ENCODE assay signal across 12 mouse cellular contexts in the genomic region with DNA sequence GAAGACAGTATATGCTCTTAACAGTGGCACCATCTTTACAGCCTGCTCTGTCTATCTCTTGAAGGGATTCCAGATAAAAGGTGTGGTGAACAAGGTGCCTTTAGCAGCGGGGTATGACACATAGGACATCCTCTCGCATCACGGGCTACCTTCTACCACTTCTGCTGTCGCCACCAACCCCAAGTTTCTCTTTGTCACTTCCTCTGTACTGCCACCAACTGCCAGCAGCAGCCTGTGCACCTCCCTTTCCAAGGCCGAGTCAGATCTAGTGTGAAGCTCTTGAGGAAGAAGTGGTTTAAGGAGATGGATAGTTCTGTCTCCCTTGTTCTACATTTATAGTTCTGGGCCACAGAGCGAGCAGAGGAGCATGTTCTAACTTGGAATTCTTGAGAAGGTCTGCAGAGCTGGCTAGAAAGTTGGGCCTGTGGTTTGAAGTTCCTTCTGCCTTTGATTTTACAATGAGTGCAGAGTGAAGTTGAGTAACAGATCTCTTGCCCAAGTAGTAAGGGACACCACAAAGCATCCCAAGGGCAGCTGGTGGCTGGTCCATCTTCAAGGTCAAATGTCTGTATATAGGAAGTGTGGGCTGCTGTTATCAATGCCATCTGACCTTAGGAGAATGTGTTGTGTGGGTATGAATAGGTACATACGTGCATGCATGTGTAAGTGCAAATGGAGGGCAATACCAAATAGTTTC. TPM values are rescaled to one million over a fixed set of nuclear protein-coding genes. Genes with fewer than 3 reads are reported as not detected.
DNase-seq lines count a peak whose midpoint lies in the region; ATAC-seq and TF ChIP-seq lines count a peak whose summit lies in the region.
"Had no signal": no experiment of that assay in that cellular context is flagged by ENCODE, and none has a peak within 500 bp of the region (broad histone marks: within the 10 kb centered on the region; RNA-seq: fewer than 3 reads in every experiment).

No protein-coding gene starts in this region.

- no peak overlapping the region for H3K9ac ChIP-seq in liver, embryonic 16.5 days (ENCODE audit: low read depth, low read length)
- H3K9ac ChIP-seq: limb, embryonic 13.5 days; neural tube, embryonic 12.5 days had no signal

- no peaks in the 10 kb centered on the region for H3K36me3 ChIP-seq in G1E (replicated peaks)
- H3K36me3 ChIP-seq in liver, embryonic 16.5 days (ENCODE audit: control insufficient read depth, insufficient read depth) = no peaks in the 10 kb centered on the region
- no peaks in the 10 kb centered on the region for H3K36me3 ChIP-seq in spleen, adult 2 months (ENCODE audit: control insufficient read depth, insufficient read depth, low read length)
- H3K36me3 ChIP-seq: limb, embryonic 13.5 days; neural tube, embryonic 12.5 days had no signal

- H3K4me1 ChIP-seq in G1E (ENCODE audit: insufficient read depth, low read depth, low read length) = peaks cover 4% of the 10 kb centered on the region
- no peaks in the 10 kb centered on the region; the same call in 1 of the 2 replicates for H3K4me1 ChIP-seq in liver, embryonic 16.5 days (ENCODE audit: control insufficient read depth, low read depth, low read length)
- peaks cover 2% of the 10 kb centered on the region; the same call in 1 of the 2 replicates for H3K4me1 ChIP-seq in spleen, adult 2 months (ENCODE audit: control insufficient read depth, insufficient read depth, insufficient read length)
- H3K4me1 ChIP-seq: limb, embryonic 13.5 days; neural tube, embryonic 12.5 days had no signal

- ATAC-seq in G1E (ENCODE audit: extremely low read depth, insufficient number of reproducible peaks, low FRiP score, poor library complexity, severe bottlenecking) = 0 out of 2 replicates have a peak, but pooled peaks have one; percentile 28
- ATAC-seq in liver, embryonic 16.5 days (ENCODE audit: low read depth) = peak; percentile 61

- TF ChIP-seq POLR2A in spleen, adult 2 months (IDR thresholded peaks at IDR 0.05; ENCODE audit: low read depth, low read length) = no peak

- 25% methylated on average over 7 of the region's 7 CpGs for whole genome bisulfite sequencing in liver, embryonic 16.5 days (ENCODE audit: insufficient replicate concordance)
- 18% methylated on average over 7 of the region's 7 CpGs for WGBS in spleen, adult 2 months

- H3K4me2 ChIP-seq in liver, embryonic 16.5 days (ENCODE audit: low read depth, low read length) = no peak overlapping the region
- H3K4me2 ChIP-seq: limb, embryonic 13.5 days; neural tube, embryonic 12.5 days had no signal

- peaks cover 26% of the 10 kb centered on the region for H3K27me3 ChIP-seq in G1E (ENCODE audit: insufficient read depth, low read length)
- H3K27me3 ChIP-seq in liver, embryonic 16.5 days (ENCODE audit: control insufficient read depth, insufficient read depth, low read depth, low read length) = no peaks in the 10 kb centered on the region
- no peaks in the 10 kb centered on the region for H3K27me3 ChIP-seq in spleen, adult 2 months (ENCODE audit: control insufficient read depth, insufficient read depth, low read length)
- H3K27me3 ChIP-seq: limb, embryonic 13.5 days; neural tube, embryonic 12.5 days had no signal

- H3K27ac ChIP-seq in liver, embryonic 16.5 days (ENCODE audit: low read length) = peak overlapping the region; percentile 48
- H3K27ac ChIP-seq in spleen, adult 2 months (ENCODE audit: insufficient read depth, low read length) = no peak overlapping the region
- H3K27ac ChIP-seq: gastrocnemius, adult 2 months; limb, embryonic 13.5 days; neural tube, embryonic 12.5 days had no signal

- DNase-seq in 416B (ENCODE audit: low read depth) (peak; percentile 96), G1E (ENCODE audit: low spot score) (no peak)
- DNase-seq in spleen, adult 2 months (ENCODE audit: low read depth in 1 of 2, low spot score in 2 of 2) = peak; percentile 32 to 50
- DNase-seq in adrenal gland, adult 2 months = no peak
- no peak for DNase-seq in embryo, embryonic 10 days (ENCODE audit: low spot score)
- no peak for DNase-seq in cerebellum, postnatal 25 days
- no peak for DNase-seq in kidney, adult 18-20 months
- DNase-seq: gastrocnemius, adult 2 months; right cerebral cortex, adult 18-20 months had no signal

- no peaks in the 10 kb centered on the region; the same call in 1 of the 2 replicates for H3K9me3 ChIP-seq in G1E (replicated peaks)
- no peaks in the 10 kb centered on the region for H3K9me3 ChIP-seq in liver, embryonic 16.5 days (replicated peaks; ENCODE audit: control insufficient read depth, low read length)
- H3K9me3 ChIP-seq: limb, embryonic 13.5 days; neural tube, embryonic 12.5 days had no signal

- H3K4me3 ChIP-seq in G1E (ENCODE audit: low read depth, low read length) = no peak overlapping the region
- H3K4me3 ChIP-seq in liver, embryonic 16.5 days (ENCODE audit: low read depth, low read length) = no peak overlapping the region
- no peak overlapping the region for H3K4me3 ChIP-seq in spleen, adult 2 months (ENCODE audit: extremely low read depth, insufficient read depth, insufficient read length)
- H3K4me3 ChIP-seq: gastrocnemius, adult 2 months; limb, embryonic 13.5 days; neural tube, embryonic 12.5 days had no signal

- TF ChIP-seq CTCF in G1E (IDR thresholded peaks at IDR 0.05; ENCODE audit: low read depth, low read length) = no peak
- no peak for TF ChIP-seq CTCF in spleen, adult 2 months (IDR thresholded peaks at IDR 0.05; ENCODE audit: extremely low read depth, insufficient read depth, insufficient read length, insufficient replicate concordance)

RNA-seq across cellular contexts. Expression of gene Dars, which starts 30.2 kb away (rescaled TPM):
- 435 and 457 TPM in 2 replicates for total RNA-seq in G1E (2014; fragmentation: Nextera tagmentation)
- 241 and 272 TPM in 2 replicates for total RNA-seq in G1E (2017)
- 180 and 209 TPM in 2 replicates for polyA plus RNA-seq in G1E (2012)
- 98.0 and 116 TPM in 2 replicates for polyA plus RNA-seq in liver, embryonic 16.5 days (2015; fragmentation: Nextera tagmentation; extraction: Ambion mirVana)
- polyA plus RNA-seq in spleen, adult 2 months (2012; rRNA removed) = 5.5 and 7.6 TPM in 2 replicates
- total RNA-seq in adrenal gland, adult 2 months (2021) = 10 to 100 TPM; 81.7 to 98.0 TPM
- 10.4 and 12.8 TPM in 2 replicates for polyA plus RNA-seq in adrenal gland, adult 2 months (2012; rRNA removed)

Comparison
In these comparisons a context has a peak if more than half of its experiments do, and no peak if none do; other contexts are left out.
1. DNase-seq: peak in 416B (single experiment) and spleen, adult 2 months (2 of 2); none in G1E (single experiment), adrenal gland, adult 2 months (single experiment), embryo, embryonic 10 days (single experiment), cerebellum, postnatal 25 days (0 of 2) and kidney, adult 18-20 months (single experiment).